ENCODE assay signal across 29 mouse cellular contexts in genomic region chr7:82293441-82293840, GRCm38 (mm10). TPM values are rescaled to one million over a fixed set of nuclear protein-coding genes. Genes with fewer than 3 reads are reported as not detected.
A peak's percentile ranks its signal among the peaks of the same experiment; 100 is the strongest.
DNase-seq lines count a peak whose midpoint lies in the region; ATAC-seq and TF ChIP-seq lines count a peak whose summit lies in the region.
"Had no signal": no experiment of that assay in that cellular context is flagged by ENCODE, and none has a peak within 500 bp of the region (broad histone marks: within the 10 kb centered on the region; RNA-seq: fewer than 3 reads in every experiment).

No protein-coding gene starts in this region.

- H3K9me3 ChIP-seq in hindbrain, postnatal 0 days (ENCODE audit: low read length): no peaks in the 10 kb centered on the region
- no peaks in the 10 kb centered on the region for H3K9me3 ChIP-seq in hindbrain, embryonic 14.5 days (ENCODE audit: control insufficient read depth, low read length)
- H3K9me3 ChIP-seq in midbrain, postnatal 0 days (ENCODE audit: low read length): no peaks in the 10 kb centered on the region
- H3K9me3 ChIP-seq in midbrain, embryonic 16.5 days (replicated peaks; ENCODE audit: control insufficient read depth, low read length, poor library complexity, severe bottlenecking): no peaks in the 10 kb centered on the region
- H3K9me3 ChIP-seq: forebrain, embryonic 13.5 days; limb, embryonic 10.5 days; limb, embryonic 15.5 days; midbrain, embryonic 10.5 days; neural tube, embryonic 15.5 days; stomach, embryonic 15.5 days had no signal

- WGBS in hindbrain, postnatal 0 days: 60% methylated on average over 7 of the region's 7 CpGs
- WGBS in hindbrain, embryonic 14.5 days: 75% methylated on average over 7 of the region's 7 CpGs
- 78% methylated on average over 7 of the region's 7 CpGs for WGBS in midbrain, postnatal 0 days
- 74% methylated on average over 7 of the region's 7 CpGs for WGBS in midbrain, embryonic 16.5 days

- peak overlapping the region; percentile 23; the same call in 1 of the 2 replicates for H3K4me2 ChIP-seq in hindbrain, postnatal 0 days (ENCODE audit: low read depth, low read length)
- no peak overlapping the region for H3K4me2 ChIP-seq in hindbrain, embryonic 14.5 days (replicated peaks)
- H3K4me2 ChIP-seq in midbrain, postnatal 0 days (ENCODE audit: low read depth, low read length, poor library complexity, severe bottlenecking): no peak overlapping the region
- H3K4me2 ChIP-seq in midbrain, embryonic 16.5 days (ENCODE audit: low read length): no peak overlapping the region
- H3K4me2 ChIP-seq: forebrain, embryonic 13.5 days; hindbrain, embryonic 12.5 days; neural tube, embryonic 15.5 days; stomach, embryonic 15.5 days had no signal

- no peak overlapping the region for H3K27ac ChIP-seq in hindbrain, postnatal 0 days
- H3K27ac ChIP-seq in hindbrain, embryonic 14.5 days: no peak overlapping the region
- H3K27ac ChIP-seq in midbrain, postnatal 0 days (ENCODE audit: low read depth, low read length): no peak overlapping the region
- H3K27ac ChIP-seq in midbrain, embryonic 16.5 days (ENCODE audit: low read length): no peak overlapping the region
- H3K27ac ChIP-seq: forebrain, embryonic 13.5 days; hindbrain, embryonic 12.5 days; limb, embryonic 15.5 days; liver, embryonic 14.5 days; macrophage; midbrain, embryonic 10.5 days; neural tube, embryonic 15.5 days; stomach, embryonic 15.5 days had no signal

- DNase-seq in hindbrain, postnatal 0 days (ENCODE audit: low spot score): peak; percentile 58
- DNase-seq in hindbrain, embryonic 14.5 days (ENCODE audit: low spot score): no peak
- DNase-seq in midbrain, postnatal 0 days (ENCODE audit: low spot score): peak; percentile 44
- DNase-seq: adrenal gland, adult 8-10 months; cerebellum, adult 18-20 months; gastrocnemius, postnatal 10 days; heart, postnatal 14 days; kidney, adult 18-20 months; kidney, postnatal 4 days; lung, adult 2 months; lung, postnatal 10 days; retina, postnatal 1 day; right cerebral cortex, postnatal 25 days; thymus, adult 18-20 months; thymus, postnatal 4 days had no signal

- no peaks in the 10 kb centered on the region for H3K36me3 ChIP-seq in hindbrain, postnatal 0 days (ENCODE audit: insufficient read depth, low read length)
- no peaks in the 10 kb centered on the region for H3K36me3 ChIP-seq in hindbrain, embryonic 14.5 days (replicated peaks; ENCODE audit: control insufficient read depth, insufficient read depth)
- H3K36me3 ChIP-seq in midbrain, postnatal 0 days (ENCODE audit: insufficient read depth, low read length): peaks cover 6% of the 10 kb centered on the region; the same call in 1 of the 2 replicates
- no peaks in the 10 kb centered on the region for H3K36me3 ChIP-seq in midbrain, embryonic 16.5 days (ENCODE audit: control insufficient read depth, insufficient read depth, low read length)
- H3K36me3 ChIP-seq: hindbrain, embryonic 12.5 days; limb, embryonic 10.5 days; limb, embryonic 15.5 days; midbrain, embryonic 10.5 days; neural tube, embryonic 15.5 days; stomach, embryonic 15.5 days had no signal

- no peak overlapping the region for H3K4me3 ChIP-seq in hindbrain, postnatal 0 days (ENCODE audit: low read length)
- H3K4me3 ChIP-seq in hindbrain, embryonic 14.5 days (replicated peaks; ENCODE audit: low read length): no peak overlapping the region
- no peak overlapping the region for H3K4me3 ChIP-seq in midbrain, postnatal 0 days (ENCODE audit: low read depth, low read length)
- no peak overlapping the region for H3K4me3 ChIP-seq in midbrain, embryonic 16.5 days (ENCODE audit: low read depth, low read length)
- H3K4me3 ChIP-seq: forebrain, embryonic 13.5 days; hindbrain, embryonic 12.5 days; limb, embryonic 10.5 days; limb, embryonic 15.5 days; midbrain, embryonic 10.5 days; neural tube, embryonic 15.5 days; stomach, embryonic 15.5 days had no signal

- H3K9ac ChIP-seq in hindbrain, postnatal 0 days (replicated peaks; ENCODE audit: low read length): no peak overlapping the region
- H3K9ac ChIP-seq in hindbrain, embryonic 14.5 days: no peak overlapping the region
- H3K9ac ChIP-seq in midbrain, postnatal 0 days (replicated peaks; ENCODE audit: low read length, poor library complexity, severe bottlenecking): no peak overlapping the region
- no peak overlapping the region for H3K9ac ChIP-seq in midbrain, embryonic 16.5 days (ENCODE audit: low read depth, low read length)
- H3K9ac ChIP-seq: forebrain, embryonic 13.5 days; hindbrain, embryonic 12.5 days; limb, embryonic 15.5 days; liver, embryonic 14.5 days; neural tube, embryonic 15.5 days; stomach, embryonic 15.5 days had no signal

- no peak for ATAC-seq in hindbrain, postnatal 0 days
- ATAC-seq in hindbrain, embryonic 14.5 days (ENCODE audit: low FRiP score): no peak
- no peak for ATAC-seq in midbrain, postnatal 0 days (ENCODE audit: low FRiP score)
- no peak for ATAC-seq in midbrain, embryonic 16.5 days
- peak; percentile 81 for ATAC-seq in common myeloid progenitor, adult 5-6 weeks (replicated peaks; ENCODE audit: low read depth, poor library complexity, severe bottlenecking)
- ATAC-seq in megakaryocyte progenitor cell, adult 5-6 weeks (replicated peaks; ENCODE audit: poor library complexity): peak; percentile 82
- ATAC-seq in activated CD4-positive, CD25-positive, alpha-beta regulatory T cell, adult 4 months: no peak
- ATAC-seq: forebrain, embryonic 13.5 days had no signal

- TF ChIP-seq CTCF in hindbrain, postnatal 0 days (IDR thresholded peaks at IDR 0.05; ENCODE audit: low read depth): no peak
- no peak for TF ChIP-seq CTCF in midbrain, postnatal 0 days (IDR thresholded peaks at IDR 0.05)

- H3K4me1 ChIP-seq in hindbrain, postnatal 0 days (ENCODE audit: insufficient read depth, low read length): peaks cover 4% of the 10 kb centered on the region; the same call in 1 of the 2 replicates
- 0 out of 2 replicates have a peak, but pooled peaks cover 2% of the 10 kb centered on the region for H3K4me1 ChIP-seq in hindbrain, embryonic 14.5 days (replicated peaks; ENCODE audit: control insufficient read depth, insufficient read depth, low read length)
- H3K4me1 ChIP-seq in midbrain, postnatal 0 days (ENCODE audit: insufficient read depth, low read length): no peaks in the 10 kb centered on the region
- 0 out of 2 replicates have a peak, but pooled peaks cover 4% of the 10 kb centered on the region for H3K4me1 ChIP-seq in midbrain, embryonic 16.5 days (ENCODE audit: control insufficient read depth, insufficient read depth, low read length)
- H3K4me1 ChIP-seq: hindbrain, embryonic 12.5 days; midbrain, embryonic 10.5 days had no signal

- no peaks in the 10 kb centered on the region for H3K27me3 ChIP-seq in hindbrain, postnatal 0 days (ENCODE audit: insufficient read depth, low read length)
- H3K27me3 ChIP-seq in hindbrain, embryonic 14.5 days (ENCODE audit: control insufficient read depth, insufficient read depth, low read length): no peaks in the 10 kb centered on the region
- H3K27me3 ChIP-seq in midbrain, postnatal 0 days (ENCODE audit: insufficient read depth, low read length): no peaks in the 10 kb centered on the region
- no peaks in the 10 kb centered on the region for H3K27me3 ChIP-seq in midbrain, embryonic 16.5 days (ENCODE audit: control insufficient read depth, insufficient read depth, low read depth, low read length)
- H3K27me3 ChIP-seq: forebrain, embryonic 13.5 days; hindbrain, embryonic 12.5 days; limb, embryonic 15.5 days; neural tube, embryonic 15.5 days; stomach, embryonic 15.5 days had no signal

RNA-seq across cellular contexts. Expression of gene Adamtsl3, which starts 42.1 kb away (rescaled TPM):
- 3.5 and 9.7 TPM in 2 replicates for total RNA-seq in hindbrain, postnatal 0 days (2014; rRNA removed)
- 1.5 and 2.3 TPM in 2 replicates for polyA plus RNA-seq in hindbrain, postnatal 0 days (2015; fragmentation: Nextera tagmentation; extraction: Ambion mirVana)
- polyA plus RNA-seq in hindbrain, embryonic 14.5 days (2014; fragmentation: Nextera tagmentation; extraction: Ambion mirVana): 1.0 and 1.2 TPM in 2 replicates
- total RNA-seq in midbrain, postnatal 0 days (2014; rRNA removed): 4.2 and 4.3 TPM in 2 replicates
- 0.91 and 1.2 TPM in 2 replicates for polyA plus RNA-seq in midbrain, postnatal 0 days (2015; fragmentation: Nextera tagmentation; extraction: Ambion mirVana)
- 0.64 and 0.66 TPM in 2 replicates for polyA plus RNA-seq in midbrain, embryonic 16.5 days (2015; fragmentation: Nextera tagmentation; extraction: Ambion mirVana)
- total RNA-seq in common myeloid progenitor, adult 5-6 weeks (2017): not detected in 2 replicates
- 0.05 and 0.10 TPM in 2 replicates for total RNA-seq in megakaryocyte progenitor cell, adult 5-6 weeks (2015)
- 0.03 and 0.04 TPM in 2 replicates for total RNA-seq in megakaryocyte progenitor cell, adult 5-6 weeks (2017)
- polyA plus RNA-seq in activated CD4-positive, CD25-positive, alpha-beta regulatory T cell, adult 4 months (2017; shearing (Covaris generic)): under 1 TPM in 1 of 2 experiments, not detected in 1; 0.34 TPM
- total RNA-seq: CH12.LX had no signal
- polyA plus RNA-seq: macrophage; midbrain, embryonic 10.5 days had no signal

Comparison
In these comparisons a context has a peak if more than half of its experiments do, and no peak if none do; other contexts are left out.
1. ATAC-seq: peak in common myeloid progenitor, adult 5-6 weeks (single experiment) and megakaryocyte progenitor cell, adult 5-6 weeks (single experiment); none in hindbrain, postnatal 0 days (single experiment), hindbrain, embryonic 14.5 days (single experiment), midbrain, postnatal 0 days (single experiment), midbrain, embryonic 16.5 days (single experiment) and activated CD4-positive, CD25-positive, alpha-beta regulatory T cell, adult 4 months (single experiment).